Mouse (Mus musculus) intestine, embryonic 14.5 days (tissue): ENCODE results near the gene Btbd9. TPM values are rescaled to one million over a fixed set of nuclear protein-coding genes. Genes with fewer than 3 reads are reported as not detected.
"Not testable (repeated sequence)": the region's sequence is repeated elsewhere in the genome, so short reads cannot be mapped to it uniquely, and the experiment has no call there.

Source experiments
- ATAC-seq: fragments of 200-750 bp; cut with Nextera tagmentation; replicated peaks from 2 replicates; pipeline ENCODE4 v1.8.0; 2017; ENCODE audit warnings: low read depth, moderate number of reproducible peaks, moderate TSS enrichment, moderate library complexity; ENCODE audit not compliant: low FRiP score, low TSS enrichment
- DNase-seq: peaks from one replicate; pipeline ENCODE4 v3.0.0-alpha.2; 2018; ENCODE audit warnings: low spot score
- H3K27ac ChIP-seq: fragments of 300-500 bp; sonication (generic); 2 replicates; pipeline ENCODE4 v1.5.1; 2014; ENCODE audit warnings: low read depth, mild to moderate bottlenecking, control low read depth
- H3K27me3 ChIP-seq: fragments of 300-500 bp; sonication (generic); replicated peaks from 2 replicates; pipeline ENCODE4 v1.6.1; 2014; ENCODE audit warnings: low read length, control low read depth; ENCODE audit not compliant: control insufficient read depth, insufficient read depth
- H3K36me3 ChIP-seq: fragments of 300-500 bp; sonication (generic); 2 replicates; pipeline ENCODE4 v1.6.1; 2014; ENCODE audit warnings: low read length, control low read depth; ENCODE audit not compliant: control insufficient read depth, insufficient read depth
- H3K4me1 ChIP-seq: fragments of 300-500 bp; sonication (generic); replicated peaks from 2 replicates; pipeline ENCODE4 v1.6.1; 2014; ENCODE audit warnings: low read length, control low read depth, mixed read lengths; ENCODE audit not compliant: control insufficient read depth, insufficient read depth
- H3K4me2 ChIP-seq: fragments of 300-500 bp; sonication (generic); 2 replicates; pipeline ENCODE4 v1.6.1; 2014; ENCODE audit warnings: low read length
- H3K4me3 ChIP-seq: fragments of 300-500 bp; sonication (generic); 2 replicates; pipeline ENCODE4 v1.5.1; 2014; ENCODE audit warnings: low read depth, low read length, control low read depth, mixed read lengths
- H3K9ac ChIP-seq: fragments of 300-500 bp; sonication (generic); 2 replicates; pipeline ENCODE4 v1.6.1; 2014; ENCODE audit warnings: mild to moderate bottlenecking, low read length
- H3K9me3 ChIP-seq: fragments of 300-500 bp; sonication (generic); 2 replicates; pipeline ENCODE4 v1.6.1; 2016; ENCODE audit warnings: low read length, control low read depth; ENCODE audit not compliant: control insufficient read depth
- WGBS: fragments of 180-500 bp; shearing (Covaris S2); extraction: QIAGEN DNeasy Blood & Tissue Kit; methylation state at CpG from one replicate; pipeline ENCODE4 v1.1.7; 2014; 5-methylcytosine and 5-hydroxymethylcytosine counted together
- polyA plus RNA-seq: library from polyadenylated mRNA; unstranded; fragments of >200 nt; fragmentation: Nextera tagmentation; extraction: Ambion mirVana; gene quantifications from 2 replicates; pipeline ENCODE4 v1.2.1, GENCODE M21; 2014

Btbd9 gene
- polyA plus RNA-seq, 1 experiment from 2014 or later: 53.7 TPM

DNA sequence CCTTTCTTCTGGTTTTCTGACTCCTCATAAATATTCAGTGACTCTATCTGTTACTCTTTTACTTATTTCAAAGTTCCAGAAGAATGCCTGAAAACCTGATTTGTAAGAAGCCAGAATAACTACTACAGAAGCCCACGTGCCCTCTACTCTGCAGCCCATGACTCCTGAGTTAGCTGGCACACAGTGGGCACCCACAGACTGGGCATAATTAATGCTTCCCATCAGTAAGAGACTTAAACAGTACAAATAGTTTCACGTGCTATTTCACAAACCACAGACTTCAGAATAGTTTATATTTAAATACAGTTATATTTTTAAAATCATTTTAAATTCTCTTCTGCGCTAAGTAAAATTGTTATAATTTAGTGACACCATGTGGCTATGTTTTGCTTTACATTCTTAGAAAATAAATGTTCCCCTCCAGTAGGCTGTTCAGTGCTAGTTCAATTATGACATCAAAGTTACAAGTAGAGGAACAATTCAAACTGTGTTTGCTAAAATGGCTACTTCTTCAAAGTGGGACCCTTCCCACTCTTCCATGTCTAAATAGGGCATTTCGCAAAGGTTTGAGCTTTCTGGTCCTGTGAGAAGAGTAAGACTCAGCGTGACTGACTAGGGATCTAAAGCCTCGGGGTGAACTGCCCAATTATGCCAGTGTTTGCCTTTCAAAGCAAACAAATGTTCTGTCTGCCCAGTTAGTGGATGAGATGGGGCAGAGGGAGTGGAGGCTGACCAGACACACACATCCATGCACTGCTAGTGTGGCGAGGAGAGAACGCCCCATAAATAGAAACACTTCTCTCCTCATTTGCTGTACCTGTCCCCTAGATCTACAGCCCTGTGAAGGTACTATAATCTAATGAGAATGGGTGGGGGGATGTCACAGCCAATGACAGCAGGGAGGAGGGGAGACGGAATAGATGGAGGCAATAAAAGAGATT is 68.4 kb downstream of the Btbd9 start:
- Histone ChIP-seq H3K9ac (no peak overlapping the region), H3K27ac (no peak overlapping the region), H3K4me3 (no peak overlapping the region), H3K4me1 (no peaks in the 10 kb centered on the region; the same call in 1 of the 2 replicates), H3K9me3 (no peaks in the 10 kb centered on the region), H3K4me2 (no peak overlapping the region), H3K27me3 (no peaks in the 10 kb centered on the region), H3K36me3 (no peaks in the 10 kb centered on the region)
- DNase-seq: no peak
- 61% methylated on average over 9 of the region's 9 CpGs for WGBS
- ATAC-seq: no peak

GRCm38 (mm10) chr17:30506916-30507315 is 69.4 kb downstream of the Btbd9 start:
- Histone ChIP-seq H3K27ac (no peak overlapping the region), H3K9me3 (no peaks in the 10 kb centered on the region), H3K9ac (no peak overlapping the region), H3K4me1 (no peaks in the 10 kb centered on the region; the same call in 1 of the 2 replicates), H3K36me3 (no peaks in the 10 kb centered on the region), H3K4me2 (no peak overlapping the region), H3K27me3 (no peaks in the 10 kb centered on the region), H3K4me3 (no peak overlapping the region)
- DNase-seq (no peak), ATAC-seq (no peak)
- WGBS: 65% methylated on average over 5 of the region's 5 CpGs

DNA sequence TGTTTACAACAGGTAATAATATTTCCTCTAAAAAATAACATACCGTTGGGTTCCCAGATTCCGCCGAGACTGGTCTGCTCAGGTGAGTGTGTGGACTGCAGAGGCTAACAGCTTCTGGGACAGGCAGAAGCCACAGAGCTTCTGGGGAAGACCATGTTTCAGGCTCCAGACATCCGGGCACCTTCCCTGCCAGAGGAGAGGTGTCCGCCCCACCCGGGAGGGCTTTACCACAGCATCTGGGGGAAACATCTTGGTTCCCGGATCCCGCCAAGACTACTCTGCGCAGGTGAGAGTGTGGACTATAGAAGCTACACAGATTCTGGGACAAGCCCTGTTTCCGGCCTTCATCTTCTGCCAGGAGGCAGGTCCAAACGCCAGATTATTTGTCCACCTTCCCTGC is 76.7 kb downstream of the Btbd9 start:
- H3K27ac ChIP-seq, H3K27me3 ChIP-seq, H3K36me3 ChIP-seq, DNase-seq, H3K4me3 ChIP-seq, H3K9ac ChIP-seq, H3K4me2 ChIP-seq, H3K9me3 ChIP-seq, ATAC-seq, H3K4me1 ChIP-seq: not testable (repeated sequence)
- 95% methylated on average over 11 of the region's 11 CpGs for WGBS

GRCm38 (mm10) chr17:30498779-30499178 is 77.5 kb downstream of the Btbd9 start:
- ATAC-seq (no peak), DNase-seq (no peak)
- Histone ChIP-seq H3K27me3 (no peaks in the 10 kb centered on the region), H3K36me3 (peaks cover 3% of the 10 kb centered on the region; the same call in 1 of the 2 replicates), H3K4me2 (no peak overlapping the region), H3K9ac (no peak overlapping the region), H3K9me3 (no peaks in the 10 kb centered on the region), H3K27ac (no peak overlapping the region), H3K4me3 (no peak overlapping the region), H3K4me1 (no peaks in the 10 kb centered on the region; the same call in 1 of the 2 replicates)
- 70% methylated on average over 5 of the region's 5 CpGs for WGBS

DNA sequence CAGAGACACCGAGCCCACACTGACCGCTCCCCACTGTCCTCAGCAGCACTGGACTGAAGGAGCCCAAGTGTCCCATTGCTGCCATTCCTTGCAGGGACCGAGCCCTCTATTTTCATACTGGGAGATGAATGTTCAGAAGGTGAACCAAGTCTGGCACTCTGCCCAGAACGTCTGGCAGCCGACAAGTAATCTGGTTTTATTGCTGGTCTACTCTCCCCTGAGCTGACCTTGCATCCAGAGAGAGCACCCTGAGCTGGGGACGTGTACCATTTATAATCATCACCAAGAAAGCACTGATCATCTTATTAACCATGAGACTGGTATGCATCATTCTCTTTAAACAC is 77.9 kb downstream of the Btbd9 start:
- H3K27ac ChIP-seq: no peak overlapping the region
- H3K4me1 ChIP-seq: no peaks in the 10 kb centered on the region; the same call in 1 of the 2 replicates
- H3K9ac ChIP-seq: no peak overlapping the region
- DNase-seq (no peak), ATAC-seq (no peak)
- peaks cover 3% of the 10 kb centered on the region; the same call in 1 of the 2 replicates for H3K36me3 ChIP-seq
- 44% methylated on average over 6 of the region's 6 CpGs for WGBS
- H3K9me3 ChIP-seq: no peaks in the 10 kb centered on the region
- no peak overlapping the region for H3K4me3 ChIP-seq
- H3K4me2 ChIP-seq: no peak overlapping the region
- H3K27me3 ChIP-seq: no peaks in the 10 kb centered on the region

DNA sequence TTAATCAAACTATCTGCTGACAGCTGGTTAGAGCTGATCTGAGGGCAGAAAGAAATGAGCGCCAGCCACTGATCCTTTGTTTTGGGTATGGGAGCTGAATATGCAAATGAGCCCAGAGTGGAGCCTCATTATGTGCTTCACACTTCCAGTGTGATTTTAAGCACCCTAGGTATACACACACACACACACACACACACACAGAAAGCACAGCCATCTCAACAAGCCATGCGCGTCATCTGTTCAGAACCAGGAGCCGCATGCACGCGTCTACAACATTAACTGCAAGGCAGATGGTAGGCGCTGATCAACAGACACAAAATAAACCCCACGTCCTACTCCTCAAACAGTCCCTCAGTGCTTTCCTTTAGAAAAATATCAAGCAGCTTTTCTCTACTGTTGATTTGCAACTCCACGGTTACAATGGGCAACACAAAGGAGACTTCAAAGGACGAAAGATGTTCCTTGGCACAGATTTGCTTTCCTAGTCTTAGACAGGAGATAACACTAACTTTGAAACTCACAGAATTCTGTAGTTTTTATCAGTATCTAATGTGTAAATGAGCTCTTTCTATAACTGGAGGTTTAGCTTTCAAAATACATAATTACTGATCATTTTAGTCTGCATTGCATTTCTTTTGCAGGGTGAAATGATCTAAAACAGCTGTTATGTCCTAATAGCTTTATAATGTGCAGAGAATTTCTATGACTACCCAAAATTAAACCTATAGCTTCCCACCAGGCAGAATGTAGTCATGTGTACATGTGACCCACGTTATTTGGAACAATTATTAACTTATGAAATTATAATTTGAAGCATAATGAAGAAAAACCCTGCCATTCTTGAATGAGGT is 78.5 kb downstream of the Btbd9 start:
- WGBS: 70% methylated on average over 11 of the region's 11 CpGs
- Histone ChIP-seq H3K36me3 (peaks cover 3% of the 10 kb centered on the region; the same call in 1 of the 2 replicates), H3K27me3 (no peaks in the 10 kb centered on the region), H3K4me3 (no peak overlapping the region), H3K4me2 (no peak overlapping the region), H3K9ac (no peak overlapping the region), H3K4me1 (no peaks in the 10 kb centered on the region; the same call in 1 of the 2 replicates), H3K27ac (no peak overlapping the region), H3K9me3 (no peaks in the 10 kb centered on the region)
- no peak for ATAC-seq
- DNase-seq: no peak

GRCm38 (mm10) chr17:30495567-30495966 is 80.7 kb downstream of the Btbd9 start:
- Histone ChIP-seq H3K36me3 (peaks cover 3% of the 10 kb centered on the region; the same call in 1 of the 2 replicates), H3K27ac (no peak overlapping the region), H3K4me3 (no peak overlapping the region), H3K4me1 (no peaks in the 10 kb centered on the region; the same call in 1 of the 2 replicates), H3K27me3 (no peaks in the 10 kb centered on the region), H3K4me2 (no peak overlapping the region), H3K9ac (no peak overlapping the region), H3K9me3 (no peaks in the 10 kb centered on the region)
- no peak for DNase-seq
- 76% methylated on average over 2 of the region's 2 CpGs for WGBS
- no peak for ATAC-seq

GRCm38 (mm10) chr17:30495154-30495553 is 81.1 kb downstream of the Btbd9 start:
- H3K4me3 ChIP-seq: no peak overlapping the region
- DNase-seq (no peak), ATAC-seq (no peak)
- 80% methylated on average over 2 of the region's 2 CpGs for WGBS
- H3K4me2 ChIP-seq: no peak overlapping the region
- H3K9ac ChIP-seq: no peak overlapping the region
- peaks cover 3% of the 10 kb centered on the region; the same call in 1 of the 2 replicates for H3K36me3 ChIP-seq
- no peaks in the 10 kb centered on the region; the same call in 1 of the 2 replicates for H3K4me1 ChIP-seq
- no peak overlapping the region for H3K27ac ChIP-seq
- H3K27me3 ChIP-seq: no peaks in the 10 kb centered on the region
- H3K9me3 ChIP-seq: no peaks in the 10 kb centered on the region
